Mouse (Mus musculus) adrenal gland, postnatal 10 days (tissue): ENCODE results near the gene E430018J23Rik. TPM values are rescaled to one million over a fixed set of nuclear protein-coding genes. Genes with fewer than 3 reads are reported as not detected.
"Not testable (repeated sequence)": the region's sequence is repeated elsewhere in the genome, so short reads cannot be mapped to it uniquely, and the experiment has no call there.

ENCODE experiments used
- DNase-seq: peaks from one replicate; pipeline ENCODE4 v3.0.0; 2021; ENCODE audit warnings: mixed read lengths
- total RNA-seq, 2 experiments: library from RNA; stranded (reverse); gene quantifications; 2 replicates each; pipeline ENCODE4 v1.2.3; 2021

Gene E430018J23Rik
- total RNA-seq, 2 experiments from 2014 or later, result 8.6 to 9.4 TPM

DNA sequence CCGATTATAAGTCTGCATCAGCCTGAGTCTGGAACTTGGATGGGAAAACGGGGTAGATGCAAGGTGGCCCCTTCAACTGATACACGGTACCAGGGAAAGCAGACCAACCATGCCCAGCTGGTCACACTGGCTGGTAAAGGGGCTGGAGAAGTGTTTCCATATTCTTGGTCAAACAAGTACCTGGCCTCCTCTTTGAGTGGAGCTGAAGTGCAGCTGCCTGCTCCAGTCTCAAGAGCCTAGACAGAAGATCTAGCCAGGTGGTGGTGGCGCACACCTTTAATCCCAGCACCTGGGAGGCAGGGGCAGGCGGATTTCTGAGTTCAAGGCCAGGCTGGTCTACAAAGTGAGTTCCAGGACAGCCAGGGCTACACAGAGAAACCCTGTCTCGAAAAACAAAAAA, 51.6 kb downstream of the E430018J23Rik start:
- not testable (repeated sequence) for DNase-seq

DNA sequence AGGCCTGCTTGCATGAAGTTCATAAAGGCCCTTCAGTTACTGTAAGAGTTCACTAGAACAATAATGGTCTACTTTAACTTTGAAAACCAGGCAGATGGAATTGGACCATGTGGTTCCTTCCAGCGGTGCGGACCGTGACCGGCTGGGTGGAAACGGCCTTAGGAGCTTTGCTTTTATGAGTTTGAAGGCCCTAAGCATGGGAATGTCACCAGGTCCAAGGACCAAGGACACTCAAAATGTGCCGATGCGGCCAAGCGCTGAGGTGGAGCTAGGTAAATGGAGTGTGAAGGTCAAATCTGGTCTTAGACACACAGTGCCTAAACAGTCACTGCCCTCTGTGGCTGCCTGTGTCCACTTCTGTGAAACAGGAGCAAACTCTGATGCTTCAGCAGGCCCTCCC, 52.1 kb downstream of the E430018J23Rik start:
- DNase-seq, result no peak

Other genes with a start within 250 kb of the E430018J23Rik start
- gene Cd2bp2, start 197.6 kb downstream of the E430018J23Rik start, total RNA-seq, result 10 to 100 TPM; 50.9 to 54.9 TPM
- gene Tbc1d10b, start 185.2 kb downstream of the E430018J23Rik start, total RNA-seq, result 10 to 100 TPM; 39.0 to 40.5 TPM
- gene Mylpf, start 184.7 kb downstream of the E430018J23Rik start, total RNA-seq, result 1,000 to 10,000 TPM in 1 of 2 experiments, 100 to 1,000 TPM in 1; 678 to 2,339 TPM
- 10 to 100 TPM in 1 of 2 experiments, 1 to 10 TPM in 1; 9.2 to 13.4 TPM for gene Zfp553, start 160.6 kb downstream of the E430018J23Rik start, total RNA-seq
- gene Sept1, start 160.5 kb downstream of the E430018J23Rik start, total RNA-seq, result 10 to 100 TPM; 17.6 to 17.8 TPM
- gene Zfp771, start 149.4 kb downstream of the E430018J23Rik start, total RNA-seq, result 10 to 100 TPM; 23.5 to 31.7 TPM
- gene Dctpp1, start 132.9 kb downstream of the E430018J23Rik start, total RNA-seq, result 10 to 100 TPM; 60.7 to 65.0 TPM
- gene Sephs2, start 119.6 kb downstream of the E430018J23Rik start, total RNA-seq, result 100 to 1,000 TPM; 189 to 268 TPM
- 1 to 10 TPM; 4.7 to 5.0 TPM for gene Itgal, start 97.4 kb downstream of the E430018J23Rik start, total RNA-seq
- gene Zfp768, start 48.0 kb downstream of the E430018J23Rik start, total RNA-seq, result 10 to 100 TPM; 31.7 to 38.2 TPM
- 1 to 10 TPM; 7.5 to 9.2 TPM for gene Zfp747, start 17.6 kb downstream of the E430018J23Rik start, total RNA-seq
- gene 9130019O22Rik, start 6.5 kb downstream of the E430018J23Rik start, total RNA-seq, result 1 to 10 TPM; 4.1 to 4.4 TPM
- 1 to 10 TPM; 5.7 to 6.2 TPM for gene Zfp764, start 13.2 kb upstream of the E430018J23Rik start, total RNA-seq
- gene Zfp688, start 28.4 kb upstream of the E430018J23Rik start, total RNA-seq, result 10 to 100 TPM; 11.3 to 13.0 TPM
- gene Zfp689, start 55.5 kb upstream of the E430018J23Rik start, total RNA-seq, result 1 to 10 TPM; 3.6 to 4.3 TPM
- gene Prr14, start 66.0 kb upstream of the E430018J23Rik start, total RNA-seq, result 10 to 100 TPM; 37.3 to 40.0 TPM
- 10 to 100 TPM; 53.3 to 65.8 TPM for gene Fbrs, start 85.6 kb upstream of the E430018J23Rik start, total RNA-seq
- gene Srcap, start 118.4 kb upstream of the E430018J23Rik start, total RNA-seq, result 10 to 100 TPM; 70.0 to 94.2 TPM
- gene Gm42715, start 126.0 kb upstream of the E430018J23Rik start, total RNA-seq, result 10 to 100 TPM; 17.9 to 28.8 TPM
- not detected for gene Tmem265, start 167.8 kb upstream of the E430018J23Rik start, total RNA-seq
- gene Phkg2, start 179.7 kb upstream of the E430018J23Rik start, total RNA-seq, result 10 to 100 TPM; 33.0 to 37.9 TPM
- gene Ccdc189, start 195.0 kb upstream of the E430018J23Rik start, total RNA-seq, result 1 to 10 TPM; 8.0 to 9.2 TPM
- gene Rnf40, start 195.1 kb upstream of the E430018J23Rik start, total RNA-seq, result 10 to 100 TPM; 51.5 to 59.7 TPM
- 10 to 100 TPM; 18.2 to 30.4 TPM for gene Zfp629, start 222.2 kb upstream of the E430018J23Rik start, total RNA-seq